Mouse (Mus musculus) C2C12 (cell line): Measurements from ENCODE around the gene Zfp385b. TPM values are rescaled to one million over a fixed set of nuclear protein-coding genes. Genes with fewer than 3 reads are reported as not detected.

Experiments
- H3K27me3 ChIP-seq: one replicate; pipeline ENCODE4 v1.6.1; 2011; ENCODE audit not compliant: control insufficient read depth, insufficient read depth, insufficient read length
- H3K36me3 ChIP-seq: one replicate; pipeline ENCODE4 v1.6.1; 2011; ENCODE audit not compliant: control insufficient read depth, insufficient read depth
- H3K4me3 ChIP-seq: one replicate; pipeline ENCODE4 v1.5.1; 2011; ENCODE audit warnings: mild to moderate bottlenecking, control low read depth; ENCODE audit not compliant: poor library complexity, insufficient read depth, severe bottlenecking
- H3K79me2 ChIP-seq: one replicate; pipeline ENCODE4 v1.6.1; 2011; ENCODE audit not compliant: control insufficient read depth, insufficient read depth
- H3K79me3 ChIP-seq: one replicate; pipeline ENCODE4 v1.6.1; 2011; ENCODE audit warnings: low read depth, control low read depth
- H3ac ChIP-seq: one replicate; pipeline ENCODE3; 2011; ENCODE audit warnings: low read depth; ENCODE audit not compliant: control insufficient read depth, insufficient read length
- CEBPB ChIP-seq: IDR thresholded peaks from one replicate; pipeline ENCODE4 v1.6.1; 2011; ENCODE audit warnings: low read depth, mild to moderate bottlenecking, control low read depth, moderate library complexity
- CTCF ChIP-seq: IDR thresholded peaks from one replicate; pipeline ENCODE4 v1.5.1; 2011; ENCODE audit not compliant: control insufficient read depth, insufficient read depth, insufficient read length
- FOSL1 ChIP-seq: IDR thresholded peaks from one replicate; pipeline ENCODE4 v1.8.0; 2011; ENCODE audit warnings: mild to moderate bottlenecking, low read length; ENCODE audit not compliant: poor library complexity, insufficient read depth, severe bottlenecking
- MAX ChIP-seq: IDR thresholded peaks from one replicate; pipeline ENCODE4 v1.6.1; 2011; ENCODE audit warnings: mild to moderate bottlenecking, control low read depth
- MYOD1 ChIP-seq: IDR thresholded peaks from one replicate; pipeline ENCODE4 v1.6.1; 2011; ENCODE audit warnings: low read depth; ENCODE audit not compliant: control insufficient read depth, insufficient read length
- MYOG ChIP-seq: IDR thresholded peaks from one replicate; pipeline ENCODE4 v1.6.1; 2011; ENCODE audit not compliant: control insufficient read depth, insufficient read length; ENCODE audit errors: extremely low read depth
- USF1 ChIP-seq: IDR thresholded peaks from one replicate; pipeline ENCODE4 v1.6.1; 2011; ENCODE audit warnings: low read depth, mild to moderate bottlenecking, control low read depth, moderate library complexity
- polyA plus RNA-seq: library from polyadenylated mRNA; unstranded; fragments of >200 nt; fragmentation: generic; extraction: Trizol; gene quantifications from one replicate; pipeline ENCODE4 v1.2.1, GENCODE M21; 2012; ENCODE audit warnings: missing spikeins

Gene Zfp385b
- polyA plus RNA-seq, 1 experiment = 0.01 TPM

DNA sequence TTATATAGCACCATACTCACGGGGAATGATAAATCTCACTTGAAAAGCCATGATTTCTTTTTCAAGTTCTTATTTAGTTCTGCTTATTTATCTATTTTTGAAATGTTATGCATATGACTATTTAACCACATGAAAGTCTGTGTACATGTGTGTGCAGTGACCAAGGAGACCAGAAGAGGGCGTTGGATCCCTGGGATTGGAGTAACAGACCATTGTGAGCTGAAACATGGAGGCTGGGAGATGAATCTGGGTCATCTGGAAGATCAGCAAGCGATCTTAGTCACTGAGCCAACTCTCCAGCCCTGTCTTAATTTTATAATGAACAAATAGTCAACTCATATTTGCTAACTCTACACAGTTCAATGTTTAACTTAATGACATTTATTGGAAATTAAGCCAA lies 16.3 kb upstream of the Zfp385b start:
- H3K27me3 ChIP-seq = no peaks in the 10 kb centered on the region
- TF ChIP-seq MYOD1 (no peak), CTCF (no peak), USF1 (no peak), MAX (no peak), FOSL1 (no peak), CEBPB (no peak), MYOG (no peak)
- no peak overlapping the region for H3ac ChIP-seq
- H3K36me3 ChIP-seq = no peaks in the 10 kb centered on the region
- no peaks in the 10 kb centered on the region for H3K79me2 ChIP-seq
- no peak overlapping the region for H3K4me3 ChIP-seq
- H3K79me3 ChIP-seq = no peaks in the 10 kb centered on the region

DNA sequence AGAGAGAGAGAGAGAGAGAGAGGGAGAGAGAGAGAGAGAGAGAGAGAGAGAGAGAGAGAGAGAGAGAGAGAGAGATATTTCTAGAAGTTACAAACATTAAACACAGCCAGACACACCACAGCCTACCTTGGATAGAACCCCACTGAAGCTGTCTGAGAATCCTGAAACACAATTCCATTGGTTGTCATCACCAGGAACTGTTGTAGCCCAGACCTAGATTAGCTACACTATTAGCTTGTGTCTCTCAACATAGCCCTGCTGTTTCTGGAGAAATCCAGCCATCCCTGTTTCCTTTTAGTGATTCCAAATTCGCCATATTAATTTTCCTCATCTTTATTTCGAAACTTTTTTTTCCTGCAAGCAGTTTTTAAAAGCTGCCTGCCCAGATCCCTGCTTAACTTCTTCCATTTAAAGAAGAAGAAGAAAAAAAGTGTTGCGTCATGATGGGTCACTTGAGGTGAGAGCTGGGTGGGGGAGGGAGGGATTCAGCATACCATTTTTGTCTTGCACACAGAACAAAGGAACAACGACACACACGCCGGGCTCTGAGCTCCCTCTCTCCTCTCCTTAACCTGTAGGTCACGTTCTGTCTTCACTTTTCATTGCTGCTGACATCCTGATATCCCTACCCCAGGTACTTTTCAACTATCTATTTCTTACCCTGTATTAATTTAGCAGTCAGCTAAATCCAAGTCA lies 6.8 kb upstream of the Zfp385b start:
- H3K27me3 ChIP-seq = no peaks in the 10 kb centered on the region
- H3ac ChIP-seq = no peak overlapping the region
- H3K79me3 ChIP-seq = no peaks in the 10 kb centered on the region
- no peaks in the 10 kb centered on the region for H3K36me3 ChIP-seq
- TF ChIP-seq MYOG (no peak), FOSL1 (no peak), CEBPB (no peak), MYOD1 (no peak), CTCF (no peak), MAX (no peak), USF1 (no peak)
- no peak overlapping the region for H3K4me3 ChIP-seq
- H3K79me2 ChIP-seq = no peaks in the 10 kb centered on the region

DNA sequence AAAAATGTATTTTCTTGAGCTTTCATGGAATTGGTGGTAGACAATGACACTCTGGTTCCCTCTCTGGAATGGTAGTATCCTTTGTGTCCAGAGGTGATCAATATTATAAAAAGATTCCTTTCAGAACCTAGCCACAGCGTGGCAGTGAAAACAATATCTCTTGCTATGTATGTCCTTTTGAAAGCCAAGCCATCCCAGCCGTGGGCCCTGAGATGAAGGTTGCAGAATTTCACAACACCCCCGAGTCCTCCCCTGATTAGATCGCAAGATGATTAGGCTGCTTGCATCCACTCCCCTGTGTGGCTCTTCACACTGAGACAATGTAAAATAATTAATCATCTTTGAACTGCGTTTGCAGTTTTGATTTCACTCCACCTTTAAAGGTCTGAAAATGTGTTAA lies 3.6 kb upstream of the Zfp385b start:
- Histone ChIP-seq H3K4me3 (no peak overlapping the region), H3ac (no peak overlapping the region)
- no peak for TF ChIP-seq FOSL1
- TF ChIP-seq MAX = no peak
- TF ChIP-seq CEBPB = no peak
- no peak for TF ChIP-seq MYOD1
- TF ChIP-seq USF1 = no peak
- no peak for TF ChIP-seq CTCF
- no peak for TF ChIP-seq MYOG

DNA sequence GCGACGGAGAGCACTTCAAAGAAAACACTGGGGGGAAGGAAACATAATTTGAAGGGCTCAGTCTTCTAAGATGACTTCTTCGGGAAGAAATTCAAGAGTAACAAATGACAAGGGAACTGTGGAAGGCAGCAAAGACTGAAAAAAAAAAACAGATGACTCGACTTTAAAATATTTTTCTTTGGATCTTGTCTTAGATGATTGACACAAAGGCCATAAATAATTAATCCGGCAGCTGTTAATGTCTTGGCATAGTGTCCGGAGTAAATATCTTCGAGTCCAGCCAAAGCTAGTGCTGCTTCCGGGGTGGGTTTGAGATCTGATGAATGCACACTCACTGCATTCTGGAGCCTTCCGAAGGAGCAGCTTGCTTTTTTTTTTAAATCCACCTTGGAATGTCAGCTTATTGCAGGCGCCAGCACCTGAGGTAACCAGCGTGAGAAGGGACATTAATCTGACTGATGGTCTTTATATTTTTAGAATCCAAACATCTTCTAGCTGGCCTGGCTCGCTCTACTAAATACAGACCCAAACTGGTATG lies 2.0 kb downstream of the Zfp385b start:
- no peak for TF ChIP-seq MYOG
- TF ChIP-seq USF1 = no peak
- TF ChIP-seq MYOD1 = no peak
- no peak for TF ChIP-seq FOSL1
- no peak for TF ChIP-seq MAX
- TF ChIP-seq CEBPB = no peak
- TF ChIP-seq CTCF = no peak
- H3K79me2 ChIP-seq = no peaks in the 10 kb centered on the region
- peaks cover 7% of the 10 kb centered on the region for H3K27me3 ChIP-seq

More for the DNA sequence above, 3.6 kb upstream of the Zfp385b start:
- H3K27me3 ChIP-seq = no peaks in the 10 kb centered on the region
- no peaks in the 10 kb centered on the region for H3K79me3 ChIP-seq
- H3K36me3 ChIP-seq = no peaks in the 10 kb centered on the region
- no peaks in the 10 kb centered on the region for H3K79me2 ChIP-seq

DNA sequence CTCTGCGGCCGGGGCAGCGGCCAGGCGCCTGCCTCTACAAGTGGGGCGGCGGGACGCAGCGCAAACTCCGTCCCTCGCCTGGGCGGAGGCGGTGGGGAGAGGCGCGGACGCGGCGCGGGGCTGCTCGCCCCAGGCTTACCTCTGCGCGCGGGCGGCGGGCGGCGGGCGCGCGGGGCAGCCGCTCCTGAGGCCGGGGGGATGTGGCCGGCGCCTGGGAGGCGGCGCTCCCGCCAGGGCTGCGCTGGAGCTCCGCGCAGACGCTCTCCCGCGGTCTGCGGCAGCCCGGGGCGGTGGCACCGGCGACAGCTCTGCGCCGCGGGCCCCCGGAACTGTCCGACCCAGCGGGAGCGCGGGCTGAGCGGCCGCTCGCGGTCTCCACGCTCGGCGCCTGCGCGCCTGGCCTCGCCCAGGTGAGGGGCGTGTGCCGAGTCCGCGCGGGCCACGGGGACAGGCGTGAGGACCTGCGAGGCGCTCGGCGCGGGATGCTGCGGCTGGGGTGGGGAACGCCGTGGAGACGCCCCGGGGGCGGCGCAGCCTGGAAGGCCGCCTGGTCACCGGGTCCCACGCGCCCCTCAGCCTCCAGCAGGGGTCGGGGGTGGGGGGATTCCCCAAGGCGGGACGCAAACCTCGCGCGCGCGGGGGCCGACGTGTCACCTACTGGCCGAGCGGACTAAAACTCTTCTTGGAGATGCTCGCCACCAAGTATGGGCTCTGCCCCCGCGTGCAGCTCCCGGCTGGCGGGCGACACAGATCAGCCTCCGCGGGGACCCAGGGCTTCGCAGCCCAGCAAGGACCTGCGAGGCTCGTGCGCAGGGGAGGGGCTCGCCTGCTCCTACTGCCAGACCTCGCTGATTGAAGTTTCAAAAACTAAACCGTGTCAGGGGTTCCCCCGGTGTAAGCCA lies 2.8 kb downstream of the Zfp385b start:
- Histone ChIP-seq H3K79me2 (no peaks in the 10 kb centered on the region), H3K36me3 (no peaks in the 10 kb centered on the region), H3K27me3 (peaks cover 7% of the 10 kb centered on the region), H3K4me3 (no peak overlapping the region), H3ac (no peak overlapping the region), H3K79me3 (no peaks in the 10 kb centered on the region)
- TF ChIP-seq MYOG = no peak
- no peak for TF ChIP-seq CEBPB
- no peak for TF ChIP-seq USF1
- no peak for TF ChIP-seq CTCF
- TF ChIP-seq MAX = no peak
- no peak for TF ChIP-seq MYOD1
- no peak for TF ChIP-seq FOSL1

More for the DNA sequence above, 2.0 kb downstream of the Zfp385b start:
- no peak overlapping the region for H3ac ChIP-seq
- H3K36me3 ChIP-seq = no peaks in the 10 kb centered on the region
- H3K79me3 ChIP-seq = no peaks in the 10 kb centered on the region
- no peak overlapping the region for H3K4me3 ChIP-seq
